Mouse (Mus musculus) ovary, adult 2 months (tissue): ENCODE results near the gene Aimp2. TPM values are rescaled to one million over a fixed set of nuclear protein-coding genes. Genes with fewer than 3 reads are reported as not detected.

Experiments used
- polyA plus RNA-seq: library from polyadenylated mRNA; depleted of rRNA; stranded (reverse); fragments of >200 nt; gene quantifications from 2 replicates; pipeline ENCODE4 v1.2.3, GENCODE M21; 2012; rRNA removed

The Aimp2 gene
- 45.9 and 51.8 TPM in 2 replicates for polyA plus RNA-seq

DNA sequence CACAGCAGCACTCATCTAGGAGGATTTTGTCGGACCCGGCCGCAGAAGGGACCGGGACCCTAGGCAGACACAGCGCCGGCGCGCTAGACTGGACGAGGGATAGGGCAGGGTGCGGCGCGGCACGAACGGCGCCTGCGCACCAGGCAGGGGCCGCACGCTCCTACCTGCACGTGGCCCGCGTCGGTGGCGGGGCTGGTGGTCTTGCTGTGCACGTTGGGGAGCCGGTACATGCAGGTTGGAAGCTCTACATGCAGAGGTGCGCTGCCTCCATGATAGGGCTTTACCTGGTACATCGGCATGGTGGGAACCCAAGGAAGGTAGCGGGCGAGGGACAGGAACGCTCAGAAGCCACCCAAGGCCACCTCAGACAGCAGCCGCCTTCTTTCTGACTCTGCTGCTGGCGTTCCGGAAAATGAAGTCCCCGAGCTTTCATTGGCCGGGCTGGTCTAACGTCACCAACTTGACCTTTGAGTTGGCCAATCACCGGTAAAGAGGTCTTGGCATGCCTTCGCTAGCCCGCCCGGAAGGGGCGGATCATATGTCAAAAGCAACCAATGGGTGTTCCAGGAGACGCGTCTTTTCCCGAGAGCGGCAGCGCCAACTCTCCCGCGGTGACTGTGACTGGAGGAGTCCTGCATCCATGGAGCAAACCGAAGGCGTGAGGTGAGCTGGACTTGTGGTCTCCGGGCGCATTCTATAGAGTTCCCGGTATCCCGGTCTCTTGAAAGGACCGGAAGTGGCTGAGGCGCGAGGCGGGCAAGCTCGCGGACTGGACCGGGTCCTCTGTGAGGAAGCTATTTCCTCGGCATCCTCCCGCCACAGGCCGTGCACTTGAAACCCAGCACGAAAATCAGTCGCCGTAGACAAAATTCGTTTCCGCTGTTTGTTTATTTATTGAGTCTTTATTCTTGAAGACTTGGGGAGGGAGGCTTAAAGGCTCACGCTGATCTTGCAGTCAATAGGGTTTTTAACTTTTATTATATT lies at the start of gene Aimp2, which contains the start of gene Pms2:
Gene Aimp2 (minus strand): TSS at position 431 of the 984 bp plus-strand sequence.
Gene Pms2 (plus strand): TSS at position 548 of the 984 bp plus-strand sequence.

DNA sequence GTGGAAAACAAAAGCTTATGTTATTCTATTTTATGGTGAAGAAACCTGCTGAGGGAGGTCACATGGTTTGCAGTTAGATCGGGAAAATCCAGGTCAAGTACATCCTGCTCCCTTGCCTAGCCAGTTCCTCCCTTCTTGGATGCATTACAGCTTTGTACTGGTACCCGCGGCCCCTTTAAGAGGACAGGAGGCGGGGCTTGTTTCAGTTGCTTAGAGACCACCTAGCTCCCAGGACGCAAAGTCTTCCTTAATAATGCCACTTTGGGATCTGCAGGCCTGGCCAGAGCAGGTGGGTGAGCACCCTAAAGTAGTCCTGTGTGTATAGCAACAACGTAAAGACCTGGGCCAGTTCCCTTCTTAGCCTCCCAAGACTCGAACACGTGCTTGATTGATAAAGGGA lies 23.2 kb upstream of the Aimp2 start, which contains the start of gene Rsph10b:
Gene Rsph10b (plus strand): TSS at position 205 of the 400 bp plus-strand sequence.

DNA sequence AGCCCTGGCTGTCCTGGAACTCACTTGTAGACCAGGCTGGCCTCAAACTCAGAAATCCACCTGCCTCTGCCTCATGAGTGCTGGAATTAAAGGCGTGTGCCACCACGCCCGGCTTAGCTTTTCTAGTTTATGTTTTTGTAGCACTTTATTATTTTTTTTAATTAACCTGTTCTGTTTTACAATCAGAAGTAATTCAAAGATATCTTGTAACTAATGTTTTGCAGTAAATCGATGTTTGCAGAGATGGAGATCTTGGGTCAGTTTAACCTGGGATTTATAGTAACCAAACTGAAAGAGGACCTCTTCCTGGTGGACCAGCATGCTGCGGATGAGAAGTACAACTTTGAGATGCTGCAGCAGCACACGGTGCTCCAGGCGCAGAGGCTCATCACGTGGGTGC lies 18.2 kb upstream of the Aimp2 start, which contains the start of gene Gm42421:
Gene Gm42421 (plus strand): TSS at position 301 of the 400 bp plus-strand sequence.

DNA sequence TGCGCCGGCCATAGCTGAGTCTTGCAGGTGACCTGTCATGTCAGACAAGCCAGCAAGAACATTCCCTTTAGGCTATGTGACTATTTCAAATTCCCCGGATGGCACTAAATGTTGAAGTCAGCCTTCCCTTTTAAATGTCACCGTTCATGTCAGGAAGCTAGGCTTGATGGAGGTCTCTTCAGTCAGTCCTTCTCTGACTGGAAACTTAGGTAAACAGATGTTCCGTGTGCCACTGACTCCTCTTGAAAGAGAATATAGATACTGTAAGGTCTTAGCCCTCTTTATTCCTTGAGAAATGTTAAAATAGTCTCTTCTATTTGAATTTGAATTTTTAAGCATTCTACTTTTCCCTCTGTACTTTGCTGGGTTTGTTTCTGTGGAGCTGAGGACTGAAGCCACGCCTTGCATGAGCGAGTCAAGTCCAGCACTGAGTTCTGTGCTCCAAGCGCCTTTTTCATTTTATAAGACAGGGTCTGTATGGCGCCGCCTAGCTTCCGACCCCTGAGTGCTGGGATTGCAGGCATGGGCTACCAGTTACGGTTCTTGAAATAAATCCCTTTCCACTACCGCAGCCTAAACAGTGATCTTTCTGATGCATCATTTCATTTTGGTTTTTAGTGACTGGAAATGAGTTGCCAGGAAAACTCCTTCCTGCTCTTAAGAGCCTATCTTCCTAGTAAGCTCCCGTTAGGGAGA lies 11.9 kb downstream of the Aimp2 start, which contains the start of gene Ankrd61:
Gene Ankrd61 (minus strand): TSS at position 51 of the 696 bp plus-strand sequence.

Other genes starting within 250 kb of the Aimp2 start
- 10.1 and 10.8 TPM in 2 replicates for gene Usp42, start 177.6 kb downstream of the Aimp2 start, polyA plus RNA-seq
- gene Eif2ak1, start 92.1 kb downstream of the Aimp2 start, polyA plus RNA-seq, result 16.6 and 22.9 TPM in 2 replicates
- 0.08 and 0.10 TPM in 2 replicates for gene Ankrd61, start 12.2 kb downstream of the Aimp2 start, polyA plus RNA-seq
- gene Pms2, start 117 bp upstream of the Aimp2 start, polyA plus RNA-seq, result 1.8 and 2.9 TPM in 2 replicates
- not detected in 2 replicates for gene Gm42421, start 18.3 kb upstream of the Aimp2 start, polyA plus RNA-seq
- 1.4 and 2.6 TPM in 2 replicates for gene Rsph10b, start 23.2 kb upstream of the Aimp2 start, polyA plus RNA-seq
- 3.9 and 4.2 TPM in 2 replicates for gene Ccz1, start 105.0 kb upstream of the Aimp2 start, polyA plus RNA-seq
- not detected in 2 replicates for gene Ocm, start 116.8 kb upstream of the Aimp2 start, polyA plus RNA-seq
- 12.9 and 15.2 TPM in 2 replicates for gene Lmtk2, start 190.6 kb upstream of the Aimp2 start, polyA plus RNA-seq